Mouse (Mus musculus) MN1 (cell line): Measurements from ENCODE around the gene Ugt1a1.
A peak's percentile ranks its signal among the peaks of the same experiment; 100 is the strongest.
"Not testable (repeated sequence)": the region's sequence is repeated elsewhere in the genome, so short reads cannot be mapped to it uniquely, and the experiment has no call there.

Experiments
- DNase-seq: peaks from one replicate; pipeline ENCODE4 v3.0.0-alpha.2; 2016; ENCODE audit warnings: low spot score

Ugt1a1 gene

DNA sequence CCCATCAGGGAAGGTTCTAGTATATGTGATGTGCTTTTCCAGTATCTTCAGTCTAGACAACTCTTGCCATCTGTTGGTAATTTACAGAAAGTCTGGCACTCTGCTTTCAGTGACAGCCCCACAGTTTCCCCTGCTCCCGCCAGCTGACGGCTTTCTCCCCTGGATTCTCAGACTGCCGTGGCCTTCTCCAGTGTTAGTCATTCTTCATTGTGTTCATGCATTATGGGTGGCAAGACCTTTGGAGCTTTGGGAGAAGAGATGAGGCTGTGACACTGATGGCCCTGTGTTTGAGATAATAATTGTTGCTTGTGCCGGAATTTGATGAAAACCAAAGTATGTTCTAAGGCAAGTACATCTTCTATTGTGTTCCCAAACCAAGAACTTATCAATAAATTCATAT is 6.8 kb downstream of the Ugt1a1 start:
- peak; percentile 12 for DNase-seq

- DNase-seq: peak; percentile 11
Measured at GRCm38 (mm10) chr1:88219054-88219453, 7.3 kb downstream of the Ugt1a1 start.

- peak; percentile 32 for DNase-seq
Measured at GRCm38 (mm10) chr1:88220336-88220735, 8.6 kb downstream of the Ugt1a1 start.

DNA sequence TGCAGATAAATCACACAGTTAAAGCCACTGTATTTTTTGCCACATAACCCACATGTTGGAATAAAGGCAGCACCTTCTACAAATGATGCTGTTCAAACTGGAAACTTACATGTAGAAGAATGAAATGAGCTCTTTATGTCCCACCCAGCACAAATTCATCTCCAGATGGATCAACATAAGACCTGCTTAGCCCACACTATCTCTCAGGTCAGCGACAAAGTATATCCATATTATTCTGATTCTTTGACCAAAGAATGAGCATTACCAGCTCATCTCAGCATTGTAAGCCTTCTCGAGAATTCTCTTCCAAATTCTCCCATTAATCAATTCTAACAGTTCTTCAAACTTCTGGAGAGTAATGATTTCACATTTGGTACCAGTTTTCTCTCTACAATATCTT is 10.5 kb downstream of the Ugt1a1 start:
- DNase-seq: no peak

DNA sequence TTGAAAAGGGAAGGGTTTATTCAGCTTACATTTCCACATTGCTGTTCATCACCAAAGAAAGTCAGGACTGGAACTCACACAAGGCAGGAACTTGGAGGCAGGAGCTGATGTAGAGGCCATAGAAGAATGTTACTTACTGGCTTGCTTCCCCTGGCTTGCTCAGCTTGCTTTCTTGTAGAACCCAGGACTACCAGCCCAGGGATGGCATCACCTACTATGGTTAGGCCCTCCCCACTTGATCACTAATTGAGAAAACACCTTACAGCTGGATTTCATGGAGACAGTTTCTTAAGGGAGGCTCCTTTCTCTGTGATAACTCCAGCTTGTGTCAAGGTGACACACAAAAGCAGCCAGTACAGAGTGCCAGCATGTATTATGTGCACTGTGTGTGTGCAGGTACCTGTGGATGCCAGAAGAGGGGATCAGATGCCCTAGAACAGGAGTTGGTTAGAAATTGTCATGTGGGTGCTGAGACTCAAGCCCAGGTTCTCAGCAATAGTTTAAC is 11.3 kb downstream of the Ugt1a1 start:
- DNase-seq: not testable (repeated sequence)

- no peak for DNase-seq
Measured at GRCm38 (mm10) chr1:88223591-88223990, 11.8 kb downstream of the Ugt1a1 start.

DNA sequence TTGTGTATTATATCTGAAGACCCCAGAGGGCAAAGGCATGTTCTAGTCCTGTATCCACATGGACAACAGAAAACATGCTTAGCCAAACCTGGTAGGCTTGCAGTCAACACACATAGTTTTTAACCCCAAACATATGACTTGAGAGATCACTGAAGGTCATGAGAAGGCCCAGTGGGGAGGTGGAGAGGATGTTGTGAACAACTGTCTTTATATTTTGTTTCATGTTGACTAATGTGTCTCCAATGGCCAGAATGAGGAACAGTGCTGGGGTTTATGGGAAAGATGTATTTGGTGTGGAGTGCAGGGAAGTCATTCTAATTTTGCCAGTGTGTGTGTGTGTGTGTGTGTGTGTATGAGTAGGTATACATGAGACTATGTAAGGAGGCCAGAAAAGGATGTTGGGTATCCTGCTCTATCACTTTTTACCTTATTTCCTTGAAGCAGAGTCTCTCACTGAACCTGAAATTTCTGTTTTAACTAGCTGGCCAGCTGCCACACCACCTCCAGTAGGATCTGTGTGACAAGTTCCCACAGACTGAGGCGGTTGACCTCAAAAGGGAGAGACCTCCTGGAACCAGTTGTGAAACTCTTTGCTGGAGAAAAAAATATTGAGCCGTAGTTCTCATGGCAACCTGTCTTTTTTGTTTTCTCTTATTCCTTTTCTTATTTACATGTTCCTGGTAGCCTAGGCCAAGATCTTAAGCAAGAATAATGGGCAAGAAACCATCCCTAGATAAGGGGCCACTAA is 12.4 kb downstream of the Ugt1a1 start:
- no peak for DNase-seq

DNA sequence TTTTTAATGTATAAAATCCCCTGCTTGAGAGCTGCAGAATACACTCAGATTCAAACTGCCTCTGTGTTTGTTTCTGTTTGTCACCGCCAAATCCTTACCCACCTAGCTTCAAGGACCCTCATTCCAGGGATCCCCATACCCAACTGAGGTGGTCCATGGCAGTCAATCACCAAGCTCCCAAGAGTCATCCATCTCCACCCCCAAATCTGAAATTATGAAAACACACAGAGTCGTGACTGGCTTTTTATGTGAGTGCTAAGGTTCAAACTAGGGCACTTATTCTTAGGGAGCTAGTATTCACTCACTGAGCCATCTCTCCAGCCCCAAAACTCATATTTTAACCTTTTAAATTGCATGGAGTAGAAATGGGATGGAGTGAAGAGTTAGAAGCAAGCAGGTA is 13.5 kb downstream of the Ugt1a1 start:
- not testable (repeated sequence) for DNase-seq

DNA sequence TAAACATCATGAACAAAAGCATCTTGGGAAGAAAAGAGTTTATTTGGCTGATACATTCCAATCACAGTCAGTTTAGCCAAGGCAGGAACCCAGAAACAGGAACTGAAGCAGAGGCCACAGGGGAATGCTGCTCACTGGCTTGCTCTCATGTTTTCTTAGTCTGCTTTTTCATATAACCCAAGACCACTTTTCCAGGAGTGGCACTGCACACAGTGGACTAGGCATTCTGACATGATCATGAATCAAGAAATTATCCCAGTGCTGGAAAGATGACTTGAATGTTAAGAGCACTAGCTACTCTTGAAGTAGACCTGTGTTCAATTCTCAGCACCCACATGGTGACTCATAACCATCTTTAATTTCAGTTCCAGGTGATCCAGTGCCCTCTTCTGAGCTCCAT is 14.0 kb downstream of the Ugt1a1 start:
- no peak for DNase-seq

DNA sequence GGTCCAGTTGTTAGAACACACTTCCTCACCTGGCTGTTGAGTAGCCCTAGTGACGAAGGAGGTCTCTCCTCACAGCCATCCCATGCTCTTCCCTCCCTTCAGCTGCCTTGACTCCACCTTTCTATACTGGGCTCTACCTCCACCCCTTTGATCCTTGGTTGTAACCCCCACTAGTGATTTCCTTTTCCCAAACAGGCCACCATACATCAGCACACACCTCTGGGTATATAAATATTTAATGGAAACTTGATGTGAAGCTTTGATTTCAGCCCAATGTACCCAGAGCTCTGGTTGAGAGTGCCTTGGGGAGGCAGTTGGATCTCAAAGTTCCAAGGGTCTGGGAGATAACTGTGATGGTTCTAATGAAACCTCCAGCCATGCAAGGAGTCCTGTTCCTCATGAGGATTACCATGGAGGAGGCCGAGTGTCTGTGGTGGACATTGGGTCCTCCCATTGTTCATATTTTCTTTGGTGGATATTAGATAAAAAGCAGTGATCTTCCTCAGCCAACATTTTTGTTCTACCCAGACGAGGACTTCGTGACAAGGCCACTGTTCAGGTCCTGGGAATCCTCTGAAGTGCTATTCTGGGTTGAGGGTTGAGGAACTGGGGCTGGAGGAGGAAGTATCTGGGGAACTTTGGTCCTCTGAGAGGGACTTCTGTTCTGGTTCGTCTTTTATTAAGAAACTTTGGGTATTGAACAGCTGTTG is 15.1 kb downstream of the Ugt1a1 start, which contains the start of gene Mroh2a:
Gene Mroh2a (plus strand): TSS at position 317 of the 710 bp plus-strand sequence.
- DNase-seq: no peak

GRCm38 (mm10) chr1:88227482-88227881 is 15.7 kb downstream of the Ugt1a1 start:
- DNase-seq: no peak

DNA sequence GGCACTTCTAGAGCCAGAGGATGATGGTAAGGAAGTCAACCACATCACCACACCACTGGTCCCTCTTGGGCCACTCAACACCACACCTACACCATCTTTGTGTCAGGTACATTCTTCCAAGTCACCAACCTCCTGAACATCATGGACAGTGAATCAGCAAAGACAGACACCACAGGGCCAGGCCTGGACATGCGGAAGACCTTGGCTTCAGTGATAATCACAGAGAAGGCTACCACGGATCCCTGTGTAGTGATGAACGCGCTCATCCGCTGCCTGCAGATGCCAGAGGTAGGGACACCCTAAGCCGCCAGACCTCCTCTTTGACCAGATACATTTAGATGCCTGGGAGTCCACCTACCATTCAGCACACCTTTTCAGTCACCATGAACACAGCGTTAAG is 16.4 kb downstream of the Ugt1a1 start:
- DNase-seq: no peak

GRCm38 (mm10) chr1:88229566-88229965 is 17.8 kb downstream of the Ugt1a1 start:
- DNase-seq: no peak

DNA sequence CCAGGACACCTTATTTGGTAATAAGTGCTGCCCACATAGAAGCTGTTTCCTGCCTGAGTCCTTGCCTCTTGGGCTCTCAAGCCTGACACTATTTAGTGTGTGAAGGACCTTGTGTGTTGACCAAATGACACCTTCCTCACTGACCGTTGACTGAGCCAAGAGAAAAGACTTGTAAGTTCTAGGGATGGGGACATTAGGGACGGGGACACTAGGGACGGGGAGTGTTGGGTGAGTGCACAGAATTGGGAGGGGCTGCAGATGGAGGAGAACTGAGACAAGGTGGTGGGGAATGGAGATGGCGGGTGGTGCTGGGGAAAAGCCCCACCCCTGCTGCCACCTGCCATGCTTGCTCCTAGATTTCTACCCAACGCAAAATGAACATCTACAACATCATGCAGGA is 18.2 kb downstream of the Ugt1a1 start:
- no peak for DNase-seq

DNA sequence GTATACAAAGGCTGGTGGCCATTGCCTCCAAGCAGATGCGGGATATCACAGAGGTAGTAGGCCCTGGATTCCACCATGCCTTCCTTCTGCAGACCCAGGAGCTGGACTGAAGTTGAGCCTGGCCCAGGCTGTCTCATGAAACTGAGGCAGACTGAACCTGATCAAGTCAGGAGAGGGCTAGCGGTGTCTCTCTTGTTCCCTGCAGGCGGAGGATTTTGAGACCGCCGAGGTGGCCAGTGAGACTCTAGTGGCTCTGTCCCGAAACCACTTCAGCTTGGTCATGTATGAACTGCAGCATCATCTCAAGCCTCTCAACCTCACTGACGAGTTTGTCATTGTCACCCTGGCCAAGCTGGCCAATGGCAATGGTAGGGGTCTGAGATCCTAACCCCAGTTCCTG is 18.7 kb downstream of the Ugt1a1 start:
- DNase-seq: no peak

- no peak for DNase-seq
Measured at GRCm38 (mm10) chr1:88230981-88231802, 19.4 kb downstream of the Ugt1a1 start.

GRCm38 (mm10) chr1:88231803-88232499 is 20.2 kb downstream of the Ugt1a1 start:
- DNase-seq: no peak

- DNase-seq: no peak
Measured at GRCm38 (mm10) chr1:88232664-88233380, 21.1 kb downstream of the Ugt1a1 start.

DNA sequence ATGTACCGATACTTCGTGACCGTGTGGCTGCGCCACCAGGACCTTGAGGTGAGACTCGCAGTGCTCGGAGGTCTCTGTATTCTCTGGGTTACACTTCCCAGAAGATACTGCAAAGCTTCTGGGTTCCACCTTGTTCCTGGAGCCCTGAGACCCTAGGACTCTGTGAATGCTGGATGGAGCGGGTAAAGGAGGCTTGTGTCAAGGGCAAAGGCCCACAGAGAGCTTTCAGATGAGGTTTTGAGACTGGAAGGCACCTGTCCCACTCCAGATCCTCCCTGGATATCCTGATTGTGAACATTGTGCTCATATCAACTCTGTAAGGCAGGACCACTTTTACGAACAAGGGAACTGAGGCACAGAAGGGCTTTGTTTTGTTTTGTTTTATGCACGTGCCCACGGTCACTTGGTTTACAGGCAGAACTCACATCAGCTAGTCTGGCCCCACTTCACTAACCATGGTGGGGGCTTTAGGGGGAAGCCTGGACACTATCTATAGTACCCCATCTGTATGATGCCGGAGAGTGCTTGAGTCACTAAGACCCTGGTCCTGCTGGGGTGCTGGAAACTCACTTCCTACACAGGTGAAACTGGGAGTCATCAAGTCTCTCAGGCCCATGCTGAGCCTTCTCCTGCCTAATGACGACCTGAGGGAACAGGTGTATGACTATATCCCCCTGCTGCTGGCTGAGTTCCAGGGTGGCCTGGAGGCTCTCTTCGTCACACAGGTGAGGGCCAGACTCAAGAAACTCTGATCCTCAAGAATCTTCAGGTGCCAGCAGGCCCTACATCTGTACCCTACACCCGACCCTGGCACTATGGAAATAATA is 21.9 kb downstream of the Ugt1a1 start:
- DNase-seq: no peak

GRCm38 (mm10) chr1:88234248-88234610 is 22.5 kb downstream of the Ugt1a1 start:
- DNase-seq: no peak
